Mouse (Mus musculus) kidney, embryonic 15.5 days (tissue): ENCODE results near the gene 4930412O13Rik. TPM values are rescaled to one million over a fixed set of nuclear protein-coding genes. Genes with fewer than 3 reads are reported as not detected.

Experiments
- ATAC-seq: fragments of 200-750 bp; cut with Nextera tagmentation; replicated peaks from 2 replicates; pipeline ENCODE4 v1.8.0; 2017; ENCODE audit warnings: moderate TSS enrichment; ENCODE audit not compliant: low FRiP score
- H3K27ac ChIP-seq: fragments of 300-500 bp; sonication (generic); 2 replicates; pipeline ENCODE4 v1.5.1; 2015; ENCODE audit warnings: mild to moderate bottlenecking, inconsistent platforms
- H3K27me3 ChIP-seq: fragments of 300-500 bp; sonication (generic); 2 replicates; pipeline ENCODE4 v1.6.1; 2015; ENCODE audit warnings: inconsistent platforms
- H3K36me3 ChIP-seq: fragments of 300-500 bp; sonication (generic); 2 replicates; pipeline ENCODE4 v1.6.1; 2015; ENCODE audit warnings: inconsistent platforms
- H3K4me1 ChIP-seq: fragments of 300-500 bp; sonication (generic); 2 replicates; pipeline ENCODE4 v1.6.1; 2015; ENCODE audit warnings: inconsistent platforms
- H3K4me2 ChIP-seq: fragments of 300-500 bp; sonication (generic); 2 replicates; pipeline ENCODE4 v1.6.1; 2015; ENCODE audit warnings: moderate library complexity, mild to moderate bottlenecking, inconsistent platforms
- H3K4me3 ChIP-seq: fragments of 300-500 bp; sonication (generic); replicated peaks from 2 replicates; pipeline ENCODE4 v1.5.1; 2015; ENCODE audit warnings: mild to moderate bottlenecking, inconsistent platforms
- H3K9ac ChIP-seq: fragments of 300-500 bp; sonication (generic); 2 replicates; pipeline ENCODE4 v1.6.1; 2015; ENCODE audit warnings: mild to moderate bottlenecking, inconsistent platforms
- H3K9me3 ChIP-seq: fragments of 300-500 bp; sonication (generic); replicated peaks from 2 replicates; pipeline ENCODE4 v1.6.1; 2016; ENCODE audit warnings: inconsistent platforms
- WGBS: fragments of 180-500 bp; shearing (Covaris S2); methylation state at CpG from one replicate; pipeline ENCODE4 v1.1.7; 2015; ENCODE audit warnings: mixed read lengths; 5-methylcytosine and 5-hydroxymethylcytosine counted together
- polyA plus RNA-seq: library from polyadenylated mRNA; unstranded; fragments of >200 nt; fragmentation: Nextera tagmentation; extraction: Ambion mirVana; gene quantifications from 2 replicates; pipeline ENCODE4 v1.2.1, GENCODE M21; 2015

The 4930412O13Rik gene
- 2.8 and 3.0 TPM in 2 replicates for polyA plus RNA-seq

DNA sequence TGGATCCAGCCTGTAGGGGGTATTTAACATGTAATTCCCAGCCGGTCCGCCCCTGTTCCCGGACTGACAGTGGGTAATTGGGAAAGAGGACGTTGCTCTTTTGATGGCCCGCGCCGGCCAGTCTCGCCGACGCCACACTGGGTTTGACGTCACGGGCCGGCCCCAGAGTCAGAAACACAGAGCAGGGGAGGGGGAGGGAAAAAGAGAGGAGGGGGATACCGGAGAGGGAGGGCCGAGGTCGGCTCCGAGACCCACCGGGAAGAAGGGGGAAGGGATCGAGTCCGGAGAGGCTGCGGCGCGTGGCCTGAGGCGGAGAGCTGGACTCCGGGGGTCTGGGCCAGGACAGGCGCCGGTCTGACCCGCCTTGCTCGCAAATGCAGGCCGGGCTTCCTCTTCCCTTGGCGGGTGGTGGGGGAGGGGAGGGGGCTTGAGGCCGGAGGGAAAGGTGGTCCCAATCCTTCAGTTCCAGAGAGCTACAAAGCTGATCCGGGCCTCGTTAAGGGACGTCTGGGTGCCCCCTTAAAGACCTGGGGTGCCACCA lies at the start of gene 4930412O13Rik:
TSS of gene 4930412O13Rik (plus strand) at position 202 of the 541 bp plus-strand sequence.
- no peaks in the 10 kb centered on the region for H3K9me3 ChIP-seq
- H3K27me3 ChIP-seq = peaks cover 92% of the 10 kb centered on the region
- H3K36me3 ChIP-seq = no peaks in the 10 kb centered on the region
- H3K9ac ChIP-seq = peak within 1 kb of the TSS; percentile 43
- H3K4me3 ChIP-seq = peak within 1 kb of the TSS; percentile 55
- no peak for ATAC-seq
- H3K4me1 ChIP-seq = peaks cover 65% of the 10 kb centered on the region
- WGBS = under 1% methylated on average over 26 of the region's 35 CpGs
- H3K27ac ChIP-seq = peak within 1 kb of the TSS; percentile 87
- peak within 1 kb of the TSS; percentile 93 for H3K4me2 ChIP-seq

- ATAC-seq = peak; percentile 67
Measured at GRCm38 (mm10) chr2:9833712-9834111, 47.3 kb upstream of the 4930412O13Rik start.

DNA sequence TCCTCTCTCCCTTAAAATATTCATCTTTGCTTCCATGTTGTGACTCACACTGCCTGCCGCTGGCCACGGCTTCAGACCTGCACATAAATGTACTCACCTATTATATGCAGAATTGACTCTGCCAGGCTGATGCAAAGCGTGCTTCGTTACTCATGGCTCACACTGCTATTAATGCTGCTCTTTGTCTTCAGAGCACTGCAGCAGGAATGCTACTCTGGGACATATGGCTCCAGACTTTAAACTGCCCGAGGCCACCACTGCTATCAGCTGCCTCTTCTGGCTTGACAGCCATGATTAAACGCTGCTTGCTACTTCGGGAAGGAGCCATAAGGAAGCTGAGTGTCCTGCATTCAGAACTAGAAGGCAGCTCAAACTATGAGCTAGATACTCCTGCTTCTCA lies 45.9 kb upstream of the 4930412O13Rik start:
- H3K4me3 ChIP-seq = no peak overlapping the region
- ATAC-seq = no peak
- H3K4me2 ChIP-seq = no peak overlapping the region
- no peak overlapping the region for H3K9ac ChIP-seq
- no peaks in the 10 kb centered on the region for H3K36me3 ChIP-seq
- H3K4me1 ChIP-seq = 0 out of 2 replicates have a peak, but pooled peaks cover 3% of the 10 kb centered on the region
- 49% methylated on average over 7 of the region's 7 CpGs for WGBS
- no peaks in the 10 kb centered on the region for H3K27me3 ChIP-seq
- no peak overlapping the region for H3K27ac ChIP-seq
- no peaks in the 10 kb centered on the region; the same call in 1 of the 2 replicates for H3K9me3 ChIP-seq

More at GRCm38 (mm10) chr2:9833712-9834111, 47.3 kb upstream of the 4930412O13Rik start:
- no peaks in the 10 kb centered on the region for H3K36me3 ChIP-seq
- H3K4me3 ChIP-seq = no peak overlapping the region
- 38% methylated on average over 7 of the region's 7 CpGs for WGBS
- no peak overlapping the region for H3K9ac ChIP-seq
- H3K4me2 ChIP-seq = no peak overlapping the region
- 0 out of 2 replicates have a peak, but pooled peaks cover 3% of the 10 kb centered on the region for H3K4me1 ChIP-seq
- no peak overlapping the region for H3K27ac ChIP-seq
- no peaks in the 10 kb centered on the region for H3K27me3 ChIP-seq
- no peaks in the 10 kb centered on the region for H3K9me3 ChIP-seq

GRCm38 (mm10) chr2:9852851-9853576 lies 28.0 kb upstream of the 4930412O13Rik start:
- H3K36me3 ChIP-seq = no peaks in the 10 kb centered on the region
- no peak overlapping the region for H3K9ac ChIP-seq
- ATAC-seq = no peak
- H3K4me1 ChIP-seq = peaks cover 9% of the 10 kb centered on the region
- 20% methylated on average over 13 of the region's 13 CpGs for WGBS
- no peak overlapping the region for H3K4me3 ChIP-seq
- H3K4me2 ChIP-seq = no peak overlapping the region
- H3K27me3 ChIP-seq = peaks cover 3% of the 10 kb centered on the region; the same call in 1 of the 2 replicates
- H3K9me3 ChIP-seq = no peaks in the 10 kb centered on the region
- no peak overlapping the region; the same call in 1 of the 2 replicates for H3K27ac ChIP-seq

DNA sequence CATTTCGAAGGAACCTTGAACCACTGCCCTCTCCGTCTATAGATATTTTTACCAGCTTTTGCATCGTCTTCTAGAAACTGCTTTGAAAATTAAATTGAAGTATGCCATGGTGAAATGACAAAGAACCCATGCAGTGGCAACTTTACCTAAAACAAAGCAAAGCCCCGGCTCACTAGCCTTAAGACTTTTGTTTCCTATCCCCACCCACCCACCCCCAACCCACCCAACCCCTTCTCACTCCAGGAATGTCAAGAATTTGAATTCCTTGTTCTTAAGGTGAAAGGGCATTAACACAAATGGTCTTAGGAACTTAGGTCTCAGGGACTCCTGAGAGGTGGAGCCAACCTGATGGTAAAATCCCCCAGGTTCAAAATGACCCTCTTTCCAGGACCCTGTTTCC lies 25.2 kb upstream of the 4930412O13Rik start:
- 51% methylated on average over 4 of the region's 4 CpGs for WGBS
- Histone ChIP-seq H3K27me3 (peaks cover 3% of the 10 kb centered on the region; the same call in 1 of the 2 replicates), H3K27ac (no peak overlapping the region), H3K4me3 (no peak overlapping the region), H3K4me1 (peaks cover 9% of the 10 kb centered on the region), H3K4me2 (no peak overlapping the region), H3K9me3 (no peaks in the 10 kb centered on the region), H3K36me3 (no peaks in the 10 kb centered on the region), H3K9ac (no peak overlapping the region)
- ATAC-seq = no peak

DNA sequence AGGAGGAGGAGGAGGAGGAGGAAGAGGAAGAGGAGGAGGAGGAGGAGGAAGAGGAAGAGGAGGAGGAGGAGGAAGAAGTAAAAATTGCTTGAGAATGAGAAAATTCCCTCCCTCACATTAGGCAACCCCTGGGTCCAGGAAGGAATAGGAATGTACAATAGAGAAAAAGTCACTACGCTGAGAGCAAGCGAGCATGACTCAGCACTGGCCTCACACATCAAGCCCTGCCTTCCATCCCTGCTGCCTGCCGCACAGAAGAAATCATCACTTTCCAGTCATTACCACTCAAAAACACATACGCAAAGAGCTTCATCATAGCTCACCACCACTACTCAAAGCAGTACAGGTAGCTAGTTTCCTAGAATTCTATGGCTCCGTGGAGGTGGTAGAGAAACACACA lies 20.4 kb upstream of the 4930412O13Rik start:
- Histone ChIP-seq H3K4me1 (no peaks in the 10 kb centered on the region), H3K9ac (no peak overlapping the region), H3K9me3 (no peaks in the 10 kb centered on the region), H3K36me3 (no peaks in the 10 kb centered on the region), H3K27ac (no peak overlapping the region), H3K27me3 (0 out of 2 replicates have a peak, but pooled peaks cover 4% of the 10 kb centered on the region), H3K4me3 (no peak overlapping the region), H3K4me2 (no peak overlapping the region)
- ATAC-seq = no peak
- WGBS = 78% methylated on average over 5 of the region's 5 CpGs

DNA sequence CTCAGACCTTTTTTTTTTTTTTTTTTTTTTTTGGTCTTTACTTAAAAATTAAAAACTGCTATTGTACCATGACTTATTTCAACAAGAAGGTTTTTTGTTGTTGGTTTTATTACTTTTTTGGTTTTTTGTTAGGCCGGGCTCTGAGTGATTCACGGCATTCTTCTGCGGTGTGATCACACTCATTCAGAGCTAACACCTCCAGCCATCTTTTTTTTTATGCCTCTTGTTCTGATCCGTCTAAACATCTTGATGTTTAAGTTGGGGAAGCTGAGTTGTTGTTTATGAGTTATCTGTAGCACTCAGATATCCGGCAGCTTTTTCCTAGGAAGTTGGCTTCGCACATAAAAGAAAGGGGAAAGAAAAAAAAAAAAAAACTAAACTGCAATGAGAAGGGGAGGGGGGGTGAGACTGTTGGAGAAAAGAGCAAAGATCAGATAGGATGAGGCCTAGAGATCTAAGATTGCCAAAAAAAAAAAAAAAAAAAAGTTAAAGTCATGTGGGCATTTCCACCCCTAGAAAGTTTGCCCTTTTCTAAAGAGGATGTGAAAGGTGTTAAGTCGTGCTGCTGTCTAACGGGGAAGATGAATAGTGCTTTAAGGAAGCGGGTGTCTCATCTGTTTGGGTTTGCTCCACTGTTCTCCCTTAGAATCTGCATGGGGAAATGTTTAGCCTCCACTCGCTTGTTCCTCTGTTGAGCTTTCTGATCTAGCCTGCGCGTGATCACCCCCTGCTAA lies 13.8 kb upstream of the 4930412O13Rik start:
- H3K4me2 ChIP-seq = peak overlapping the region; percentile 12; the same call in 1 of the 2 replicates
- WGBS = 39% methylated on average over 12 of the region's 12 CpGs
- H3K27ac ChIP-seq = no peak overlapping the region
- ATAC-seq = no peak
- no peaks in the 10 kb centered on the region for H3K36me3 ChIP-seq
- H3K9ac ChIP-seq = no peak overlapping the region
- 0 out of 2 replicates have a peak, but pooled peaks cover 4% of the 10 kb centered on the region for H3K4me1 ChIP-seq
- peaks cover 60% of the 10 kb centered on the region for H3K27me3 ChIP-seq
- no peak overlapping the region for H3K4me3 ChIP-seq
- H3K9me3 ChIP-seq = no peaks in the 10 kb centered on the region

GRCm38 (mm10) chr2:9871141-9871716 lies 9.8 kb upstream of the 4930412O13Rik start:
- peak; percentile 35; the same call in 1 of the 2 replicates for ATAC-seq
- H3K36me3 ChIP-seq = no peaks in the 10 kb centered on the region
- H3K4me2 ChIP-seq = peak overlapping the region; percentile 38
- no peaks in the 10 kb centered on the region for H3K9me3 ChIP-seq
- peak overlapping the region; percentile 45 for H3K9ac ChIP-seq
- H3K4me3 ChIP-seq = peak overlapping the region; percentile 55
- peaks cover 91% of the 10 kb centered on the region for H3K27me3 ChIP-seq
- WGBS = 34% methylated on average over 4 of the region's 4 CpGs
- H3K27ac ChIP-seq = peak overlapping the region; percentile 49; the same call in 1 of the 2 replicates
- H3K4me1 ChIP-seq = 0 out of 2 replicates have a peak, but pooled peaks cover 7% of the 10 kb centered on the region

- no peaks in the 10 kb centered on the region for H3K36me3 ChIP-seq
- H3K4me2 ChIP-seq = peak overlapping the region; percentile 38
- no peak for ATAC-seq
- H3K27ac ChIP-seq = peak overlapping the region; percentile 49; the same call in 1 of the 2 replicates
- H3K4me3 ChIP-seq = peak overlapping the region; percentile 55
- 41% methylated on average over 6 of the region's 6 CpGs for WGBS
- peaks cover 8% of the 10 kb centered on the region; the same call in 1 of the 2 replicates for H3K4me1 ChIP-seq
- H3K9me3 ChIP-seq = no peaks in the 10 kb centered on the region
- peak overlapping the region; percentile 45 for H3K9ac ChIP-seq
- H3K27me3 ChIP-seq = peaks cover 87% of the 10 kb centered on the region
Measured at GRCm38 (mm10) chr2:9871798-9872197, 9.3 kb upstream of the 4930412O13Rik start.

DNA sequence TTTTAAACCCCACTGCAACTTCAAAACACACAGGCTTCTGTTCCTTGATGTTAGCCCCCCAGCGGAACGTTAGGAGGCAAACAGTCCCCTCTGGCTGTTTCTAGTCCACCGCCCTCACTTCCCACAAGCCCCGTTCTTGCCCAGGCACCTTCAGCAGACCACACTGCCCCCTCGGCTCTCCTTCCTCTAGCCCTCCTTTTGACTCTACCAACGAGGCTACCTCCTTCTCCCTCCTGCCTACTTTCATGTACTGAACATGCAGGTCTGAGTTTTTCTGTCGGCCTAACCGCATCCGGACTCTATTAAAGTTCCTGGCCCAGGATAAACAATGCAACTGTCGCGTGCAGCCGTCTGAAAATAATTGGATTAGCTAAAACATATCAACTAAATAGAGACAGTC lies 8.4 kb upstream of the 4930412O13Rik start:
- Histone ChIP-seq H3K4me2 (peak overlapping the region; percentile 38), H3K4me1 (peaks cover 15% of the 10 kb centered on the region), H3K4me3 (peak overlapping the region; percentile 55), H3K9ac (peak overlapping the region; percentile 11; the same call in 1 of the 2 replicates), H3K27ac (peak overlapping the region; percentile 49), H3K27me3 (peaks cover 93% of the 10 kb centered on the region), H3K36me3 (no peaks in the 10 kb centered on the region), H3K9me3 (no peaks in the 10 kb centered on the region)
- 16% methylated on average over 12 of the region's 12 CpGs for WGBS
- no peak for ATAC-seq

DNA sequence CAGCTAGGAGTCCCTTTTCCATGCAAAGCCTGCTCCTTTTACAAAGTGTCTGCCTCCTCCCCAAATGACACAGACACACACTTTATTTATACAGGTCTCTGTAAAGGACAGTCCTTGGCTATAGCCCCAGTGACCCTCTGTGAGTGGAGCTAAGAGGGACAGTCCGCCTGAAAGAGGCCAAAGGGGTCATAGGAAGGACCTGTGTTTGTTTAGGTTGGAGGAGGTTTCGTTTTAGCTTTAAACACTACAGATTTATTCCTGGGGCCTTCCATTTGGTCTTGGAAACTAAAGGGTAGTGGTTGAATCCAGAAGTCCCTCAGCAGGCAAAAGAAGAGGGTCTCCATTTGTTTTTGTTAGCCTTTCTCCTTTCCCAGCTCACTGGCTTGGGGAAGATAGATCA lies 7.3 kb upstream of the 4930412O13Rik start:
- WGBS = 23% methylated on average over 2 of the region's 2 CpGs
- H3K27ac ChIP-seq = peak overlapping the region; percentile 49; the same call in 1 of the 2 replicates
- no peaks in the 10 kb centered on the region for H3K9me3 ChIP-seq
- ATAC-seq = no peak
- no peaks in the 10 kb centered on the region for H3K36me3 ChIP-seq
- H3K27me3 ChIP-seq = peaks cover 94% of the 10 kb centered on the region
- H3K4me2 ChIP-seq = peak overlapping the region; percentile 38
- H3K4me3 ChIP-seq = peak overlapping the region; percentile 55
- peaks cover 26% of the 10 kb centered on the region for H3K4me1 ChIP-seq
- H3K9ac ChIP-seq = peak overlapping the region; percentile 47
